15 mouse cellular contexts compared by ENCODE assay signal in genomic region chr12:16798894-16799293, GRCm38 (mm10). TPM values are rescaled to one million over a fixed set of nuclear protein-coding genes. Genes with fewer than 3 reads are reported as not detected.
DNase-seq lines count a peak whose midpoint lies in the region; ATAC-seq and TF ChIP-seq lines count a peak whose summit lies in the region.
"Had no signal": no experiment of that assay in that cellular context is flagged by ENCODE, and none has a peak within 500 bp of the region (broad histone marks: within the 10 kb centered on the region; RNA-seq: fewer than 3 reads in every experiment).

No protein-coding gene starts in this region.

- 44% methylated on average over 3 of the region's 3 CpGs for WGBS in forebrain, embryonic 10.5 days
- 63% methylated on average over 3 of the region's 3 CpGs for WGBS in forebrain, embryonic 15.5 days
- 60% methylated on average over 3 of the region's 3 CpGs for WGBS in liver, embryonic 12.5 days (ENCODE audit: insufficient replicate concordance)
- WGBS in liver, postnatal 0 days (ENCODE audit: insufficient replicate concordance) = 44% methylated on average over 3 of the region's 3 CpGs
- WGBS in embryonic facial prominence, embryonic 14.5 days = 34% methylated on average over 3 of the region's 3 CpGs
- WGBS in liver, embryonic 15.5 days (ENCODE audit: insufficient replicate concordance) = 61% methylated on average over 3 of the region's 3 CpGs

- H3K9ac ChIP-seq in forebrain, embryonic 15.5 days (replicated peaks) = no peak overlapping the region
- H3K9ac ChIP-seq in liver, embryonic 12.5 days = no peak overlapping the region
- no peak overlapping the region for H3K9ac ChIP-seq in liver, postnatal 0 days (replicated peaks)
- H3K9ac ChIP-seq in embryonic facial prominence, embryonic 14.5 days (ENCODE audit: low read depth, low read length) = no peak overlapping the region
- H3K9ac ChIP-seq in liver, embryonic 15.5 days = no peak overlapping the region
- H3K9ac ChIP-seq: embryonic facial prominence, embryonic 15.5 days; forebrain, postnatal 0 days; heart, embryonic 12.5 days had no signal

- peaks cover 58% of the 10 kb centered on the region for H3K4me1 ChIP-seq in forebrain, embryonic 10.5 days
- H3K4me1 ChIP-seq in forebrain, embryonic 15.5 days = peaks cover 13% of the 10 kb centered on the region
- H3K4me1 ChIP-seq in liver, embryonic 12.5 days = 0 out of 2 replicates have a peak, but pooled peaks cover 5% of the 10 kb centered on the region
- 0 out of 2 replicates have a peak, but pooled peaks cover 2% of the 10 kb centered on the region for H3K4me1 ChIP-seq in liver, postnatal 0 days (ENCODE audit: insufficient read depth)
- H3K4me1 ChIP-seq in embryonic facial prominence, embryonic 14.5 days (ENCODE audit: control insufficient read depth, insufficient read depth, low read length) = peaks cover 6% of the 10 kb centered on the region
- no peaks in the 10 kb centered on the region for H3K4me1 ChIP-seq in liver, embryonic 15.5 days (replicated peaks)

- no peak for DNase-seq in forebrain, embryonic 10.5 days (ENCODE audit: extremely low spot score, low spot score)
- no peak for DNase-seq in liver, postnatal 0 days
- DNase-seq in embryonic facial prominence, embryonic 14.5 days (ENCODE audit: low spot score) = no peak
- DNase-seq in cerebellum, postnatal 10 days = no peak
- DNase-seq in MN1 (ENCODE audit: low spot score) = no peak
- DNase-seq: adrenal gland, postnatal 25 days; forebrain, postnatal 0 days; gastrocnemius, postnatal 14 days; lung, adult 2 months had no signal

- H3K27ac ChIP-seq in forebrain, embryonic 10.5 days = peak overlapping the region; percentile 96
- H3K27ac ChIP-seq in forebrain, embryonic 15.5 days (replicated peaks) = no peak overlapping the region
- no peak overlapping the region for H3K27ac ChIP-seq in liver, embryonic 12.5 days
- H3K27ac ChIP-seq in liver, postnatal 0 days (ENCODE audit: low read depth) = no peak overlapping the region
- no peak overlapping the region for H3K27ac ChIP-seq in embryonic facial prominence, embryonic 14.5 days (replicated peaks; ENCODE audit: low read depth, low read length)
- H3K27ac ChIP-seq in liver, embryonic 15.5 days (replicated peaks) = no peak overlapping the region
- H3K27ac ChIP-seq: embryonic facial prominence, embryonic 15.5 days had no signal

- H3K36me3 ChIP-seq in forebrain, embryonic 10.5 days (replicated peaks) = peaks cover 20% of the 10 kb centered on the region
- no peaks in the 10 kb centered on the region for H3K36me3 ChIP-seq in forebrain, embryonic 15.5 days
- no peaks in the 10 kb centered on the region for H3K36me3 ChIP-seq in liver, embryonic 12.5 days
- no peaks in the 10 kb centered on the region for H3K36me3 ChIP-seq in liver, postnatal 0 days (replicated peaks; ENCODE audit: insufficient read depth, low read length)
- no peaks in the 10 kb centered on the region for H3K36me3 ChIP-seq in embryonic facial prominence, embryonic 14.5 days (ENCODE audit: control insufficient read depth, insufficient read depth, low read length)
- H3K36me3 ChIP-seq in liver, embryonic 15.5 days (replicated peaks) = no peaks in the 10 kb centered on the region
- H3K36me3 ChIP-seq: embryonic facial prominence, embryonic 15.5 days; heart, embryonic 12.5 days had no signal

- peak overlapping the region; percentile 78 for H3K4me3 ChIP-seq in forebrain, embryonic 10.5 days
- H3K4me3 ChIP-seq in forebrain, embryonic 15.5 days = no peak overlapping the region
- H3K4me3 ChIP-seq in liver, embryonic 12.5 days = no peak overlapping the region
- H3K4me3 ChIP-seq in liver, postnatal 0 days (ENCODE audit: low read depth, low read length) = no peak overlapping the region
- no peak overlapping the region for H3K4me3 ChIP-seq in embryonic facial prominence, embryonic 14.5 days (ENCODE audit: low read depth, low read length)
- H3K4me3 ChIP-seq in liver, embryonic 15.5 days (replicated peaks) = no peak overlapping the region
- H3K4me3 ChIP-seq: embryonic facial prominence, embryonic 15.5 days; heart, embryonic 12.5 days had no signal

- no peak for TF ChIP-seq CTCF in liver, postnatal 0 days (IDR thresholded peaks at IDR 0.05; ENCODE audit: low read depth)

- H3K9me3 ChIP-seq in forebrain, embryonic 10.5 days = no peaks in the 10 kb centered on the region
- H3K9me3 ChIP-seq in forebrain, embryonic 15.5 days = no peaks in the 10 kb centered on the region
- no peaks in the 10 kb centered on the region for H3K9me3 ChIP-seq in liver, embryonic 12.5 days (replicated peaks)
- H3K9me3 ChIP-seq in liver, postnatal 0 days (ENCODE audit: low read length) = no peaks in the 10 kb centered on the region
- H3K9me3 ChIP-seq in embryonic facial prominence, embryonic 14.5 days (ENCODE audit: control insufficient read depth, low read length) = no peaks in the 10 kb centered on the region
- H3K9me3 ChIP-seq in liver, embryonic 15.5 days (replicated peaks) = no peaks in the 10 kb centered on the region
- H3K9me3 ChIP-seq: embryonic facial prominence, embryonic 15.5 days; heart, embryonic 12.5 days had no signal

- no peak overlapping the region for H3K4me2 ChIP-seq in forebrain, embryonic 15.5 days (replicated peaks)
- H3K4me2 ChIP-seq in liver, embryonic 12.5 days = peak overlapping the region; percentile 4
- H3K4me2 ChIP-seq in liver, postnatal 0 days (ENCODE audit: low read depth, low read length) = no peak overlapping the region
- H3K4me2 ChIP-seq in embryonic facial prominence, embryonic 14.5 days (ENCODE audit: low read depth, low read length) = 0 out of 2 replicates have a peak overlapping the region, but pooled peaks have one; percentile 2
- peak overlapping the region; percentile 63; the same call in 1 of the 2 replicates for H3K4me2 ChIP-seq in liver, embryonic 15.5 days
- H3K4me2 ChIP-seq: embryonic facial prominence, embryonic 15.5 days; heart, embryonic 12.5 days had no signal

- no peak for ATAC-seq in forebrain, embryonic 15.5 days (replicated peaks)
- ATAC-seq in liver, embryonic 12.5 days = no peak
- no peak for ATAC-seq in liver, postnatal 0 days
- no peak for ATAC-seq in embryonic facial prominence, embryonic 14.5 days (ENCODE audit: low read depth)
- no peak for ATAC-seq in liver, embryonic 15.5 days (ENCODE audit: insufficient read depth)
- ATAC-seq: forebrain, postnatal 0 days; hindbrain, embryonic 16.5 days had no signal

- peaks cover 19% of the 10 kb centered on the region for H3K27me3 ChIP-seq in forebrain, embryonic 10.5 days (ENCODE audit: poor library complexity, severe bottlenecking)
- H3K27me3 ChIP-seq in forebrain, embryonic 15.5 days = peaks cover 18% of the 10 kb centered on the region
- peaks cover 39% of the 10 kb centered on the region for H3K27me3 ChIP-seq in liver, embryonic 12.5 days (replicated peaks)
- H3K27me3 ChIP-seq in liver, postnatal 0 days (ENCODE audit: insufficient read depth, low read length) = peaks cover 23% of the 10 kb centered on the region
- H3K27me3 ChIP-seq in embryonic facial prominence, embryonic 14.5 days (replicated peaks; ENCODE audit: control insufficient read depth, insufficient read depth, low read length) = no peaks in the 10 kb centered on the region; the same call in 1 of the 2 replicates
- H3K27me3 ChIP-seq in liver, embryonic 15.5 days = peaks cover 52% of the 10 kb centered on the region
- H3K27me3 ChIP-seq: embryonic facial prominence, embryonic 15.5 days; heart, embryonic 12.5 days had no signal

- TF ChIP-seq EP300 in liver, postnatal 0 days (IDR thresholded peaks at IDR 0.05; ENCODE audit: low read depth) = no peak

RNA-seq across cellular contexts. Expression of gene Greb1, which starts 1.8 kb away (rescaled TPM):
- 12.9 and 14.6 TPM in 2 replicates for polyA plus RNA-seq in forebrain, embryonic 10.5 days (2016; fragmentation: Nextera tagmentation; extraction: Ambion mirVana)
- 0.31 and 0.43 TPM in 2 replicates for polyA plus RNA-seq in forebrain, embryonic 15.5 days (2015; fragmentation: Nextera tagmentation; extraction: Ambion mirVana)
- polyA plus RNA-seq in liver, embryonic 12.5 days (2016; fragmentation: Nextera tagmentation; extraction: Ambion mirVana) = 1.7 and 1.9 TPM in 2 replicates
- 0.12 and 0.22 TPM in 2 replicates for polyA plus RNA-seq in liver, postnatal 0 days (2015; fragmentation: Nextera tagmentation; extraction: Ambion mirVana)
- 1.3 TPM in 2 replicates for polyA plus RNA-seq in embryonic facial prominence, embryonic 14.5 days (2014; fragmentation: Nextera tagmentation; extraction: Ambion mirVana)
- polyA plus RNA-seq in liver, embryonic 15.5 days (2015; fragmentation: Nextera tagmentation; extraction: Ambion mirVana) = 0.59 and 0.74 TPM in 2 replicates

RNA-seq across cellular contexts. Expression of gene E2f6, which starts 11.9 kb away (rescaled TPM):
- 63.0 and 67.6 TPM in 2 replicates for polyA plus RNA-seq in forebrain, embryonic 10.5 days (2016; fragmentation: Nextera tagmentation; extraction: Ambion mirVana)
- polyA plus RNA-seq in forebrain, embryonic 15.5 days (2015; fragmentation: Nextera tagmentation; extraction: Ambion mirVana) = 31.1 and 33.2 TPM in 2 replicates
- 39.8 TPM in 2 replicates for polyA plus RNA-seq in liver, embryonic 12.5 days (2016; fragmentation: Nextera tagmentation; extraction: Ambion mirVana)
- 9.0 and 9.2 TPM in 2 replicates for polyA plus RNA-seq in liver, postnatal 0 days (2015; fragmentation: Nextera tagmentation; extraction: Ambion mirVana)
- polyA plus RNA-seq in embryonic facial prominence, embryonic 14.5 days (2014; fragmentation: Nextera tagmentation; extraction: Ambion mirVana) = 51.9 and 54.3 TPM in 2 replicates
- 15.8 and 16.8 TPM in 2 replicates for polyA plus RNA-seq in liver, embryonic 15.5 days (2015; fragmentation: Nextera tagmentation; extraction: Ambion mirVana)

Comparison
In these comparisons a context has a peak if more than half of its experiments do, and no peak if none do; other contexts are left out.
1. H3K4me2 ChIP-seq: peak in liver, embryonic 12.5 days (single experiment), embryonic facial prominence, embryonic 14.5 days (single experiment) and liver, embryonic 15.5 days (single experiment); none in forebrain, embryonic 15.5 days (single experiment) and liver, postnatal 0 days (single experiment).